Mouse (Mus musculus): ENCODE data around the gene Oaz2.

DNA sequence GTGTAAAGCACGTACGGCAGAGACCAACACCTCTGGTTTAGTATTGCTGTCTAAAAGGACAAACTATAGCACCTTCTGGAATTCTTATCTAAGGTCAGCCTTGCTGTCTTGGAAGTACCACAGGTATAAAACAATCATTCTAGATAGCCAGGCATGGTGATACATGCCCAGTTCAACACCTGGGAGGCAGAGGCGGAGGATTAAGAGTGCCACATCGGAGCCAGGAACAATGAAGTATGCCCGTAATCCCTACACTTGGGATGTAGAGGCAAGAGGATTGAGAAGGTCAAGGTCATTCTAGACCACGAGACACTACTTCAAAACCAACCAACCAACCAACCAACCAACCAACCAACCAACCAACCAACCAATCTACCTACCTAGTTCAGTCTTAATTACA is 60.8 kb downstream of the Oaz2 start:
- no peak for TF ChIP-seq CHD2 (IDR thresholded peaks at IDR 0.05; ENCODE audit: low read length)
- TF ChIP-seq CTCF (conservative IDR thresholded peaks at IDR 0.05 in 1 of 2, IDR thresholded peaks at IDR 0.05 in 1 of 2; ENCODE audit: low read depth in 2 of 2, low read length in 2 of 2), result no peak
- no peak for TF ChIP-seq MAFK (IDR thresholded peaks at IDR 0.05; ENCODE audit: insufficient replicate concordance, low read length)
- no peak for TF ChIP-seq NRF1 (IDR thresholded peaks at IDR 0.05; ENCODE audit: low read depth, low read length)
- TF ChIP-seq POLR2A (IDR thresholded peaks at IDR 0.05; ENCODE audit: low read depth, low read length), result no peak
- no peak for TF ChIP-seq ZMIZ1 (IDR thresholded peaks at IDR 0.05; ENCODE audit: low read depth, low read length)
- TF ChIP-seq USF2 (conservative IDR thresholded peaks at IDR 0.05; ENCODE audit: low read depth, low read length), result no peak
- TF ChIP-seq EP300 (IDR thresholded peaks at IDR 0.05; ENCODE audit: low read length), result no peak
- TF ChIP-seq RAD21 (IDR thresholded peaks at IDR 0.05; ENCODE audit: low read depth, low read length), result no peak
- no peak for TF ChIP-seq USF1 (IDR thresholded peaks at IDR 0.05; ENCODE audit: low read depth, low read length)
- no peak for TF ChIP-seq KAT2A (IDR thresholded peaks at IDR 0.05; ENCODE audit: insufficient replicate concordance, low read length)
- no peak for TF ChIP-seq MXI1 (IDR thresholded peaks at IDR 0.05; ENCODE audit: low read depth, low read length)
- TF ChIP-seq TBP (conservative IDR thresholded peaks at IDR 0.05; ENCODE audit: low read depth, low read length), result no peak
- TF ChIP-seq MAX (IDR thresholded peaks at IDR 0.05; ENCODE audit: low read length), result no peak
